Mouse (Mus musculus) spleen, adult 2 months (tissue): ENCODE data around the gene H2-Q1.

Experiments
- CTCF ChIP-seq: fragments of 200-500 bp; IDR thresholded peaks from 2 replicates; pipeline ENCODE4 v1.5.1; 2011; ENCODE audit warnings: mild to moderate bottlenecking, inconsistent platforms; ENCODE audit not compliant: insufficient read depth, insufficient read length, insufficient replicate concordance; ENCODE audit errors: extremely low read depth
- POLR2A ChIP-seq: fragments of 200-500 bp; IDR thresholded peaks from 2 replicates; pipeline ENCODE4 v1.6.1; 2011; ENCODE audit warnings: low read depth, low read length, inconsistent platforms

DNA sequence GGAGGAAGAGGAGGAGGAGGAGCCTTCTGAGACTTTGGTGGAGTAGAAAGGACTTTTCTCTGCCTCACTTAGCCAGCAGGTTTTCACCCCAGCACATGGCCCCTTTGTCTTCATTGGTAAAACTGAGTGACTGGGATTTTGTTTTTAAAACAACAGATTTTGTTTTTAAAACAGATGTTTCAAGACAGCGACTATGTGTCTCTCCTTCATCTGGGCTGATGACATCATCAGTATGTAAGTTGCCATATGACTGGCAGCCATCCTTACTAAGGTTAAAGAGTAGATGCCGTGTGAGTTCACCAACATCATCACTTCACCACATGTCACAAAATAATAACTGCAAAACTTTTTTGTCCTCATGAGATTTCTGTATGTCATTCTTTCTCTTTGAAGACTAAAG is 33.9 kb downstream of the H2-Q1 start:
- no peak for TF ChIP-seq CTCF
- TF ChIP-seq POLR2A, result no peak
